Mouse (Mus musculus): Measurements from ENCODE around the gene Clic6.

- TF ChIP-seq GATA1 (IDR thresholded peaks at IDR 0.05; ENCODE audit: low read length) (no peak), TAL1 (IDR thresholded peaks at IDR 0.05; ENCODE audit: low read length) (no peak)
Observed at GRCm38 (mm10) chr16:92565708-92566107, 80.2 kb downstream of the Clic6 start.
